Mouse (Mus musculus) forebrain, embryonic 14.5 days (tissue): ENCODE data around the gene Gpr158. TPM values are rescaled to one million over a fixed set of nuclear protein-coding genes. Genes with fewer than 3 reads are reported as not detected.

ENCODE experiments used
- ATAC-seq: fragments of 200-750 bp; cut with Nextera tagmentation; 2 replicates; pipeline ENCODE4 v1.8.0; 2017; ENCODE audit warnings: mild to moderate bottlenecking, moderate library complexity
- DNase-seq: peaks from one replicate; pipeline ENCODE4 v3.0.0-alpha.2; 2015; ENCODE audit warnings: low spot score
- H3K27ac ChIP-seq: fragments of 300-500 bp; sonication (generic); 2 replicates; pipeline ENCODE4 v1.5.1; 2014; ENCODE audit warnings: low read depth, mild to moderate bottlenecking, control low read depth, low read length, moderate library complexity
- H3K27me3 ChIP-seq: fragments of 300-500 bp; sonication (generic); replicated peaks from 2 replicates; pipeline ENCODE4 v1.6.1; 2014; ENCODE audit warnings: low read length, control low read depth, mixed read lengths; ENCODE audit not compliant: control insufficient read depth, insufficient read depth
- H3K36me3 ChIP-seq: fragments of 300-500 bp; sonication (generic); 2 replicates; pipeline ENCODE4 v1.6.1; 2014; ENCODE audit warnings: low read length, control low read depth; ENCODE audit not compliant: control insufficient read depth, insufficient read depth
- H3K4me1 ChIP-seq: fragments of 300-500 bp; sonication (generic); 2 replicates; pipeline ENCODE4 v1.6.1; 2014; ENCODE audit warnings: antibody characterized with exemption, low read length, control low read depth; ENCODE audit not compliant: control insufficient read depth, insufficient read depth
- H3K4me2 ChIP-seq: fragments of 300-500 bp; sonication (generic); 2 replicates; pipeline ENCODE4 v1.6.1; 2014; ENCODE audit warnings: mild to moderate bottlenecking, control low read depth, low read length
- H3K4me3 ChIP-seq: fragments of 300-500 bp; sonication (generic); 2 replicates; pipeline ENCODE4 v1.5.1; 2014; ENCODE audit warnings: low read depth, low read length, control low read depth
- H3K9ac ChIP-seq: fragments of 300-500 bp; sonication (generic); 2 replicates; pipeline ENCODE4 v1.6.1; 2014; ENCODE audit warnings: mild to moderate bottlenecking, low read length, control low read depth, moderate library complexity
- H3K9me3 ChIP-seq: fragments of 300-500 bp; sonication (generic); replicated peaks from 2 replicates; pipeline ENCODE4 v1.6.1; 2016; ENCODE audit warnings: low read length, control low read depth, mixed read lengths; ENCODE audit not compliant: control insufficient read depth
- WGBS: fragments of 180-500 bp; shearing (Covaris S2); extraction: QIAGEN DNeasy Blood & Tissue Kit; methylation state at CpG from one replicate; pipeline ENCODE4 v1.1.7; 2014; 5-methylcytosine and 5-hydroxymethylcytosine counted together
- polyA plus RNA-seq: library from polyadenylated mRNA; unstranded; fragments of >200 nt; fragmentation: Nextera tagmentation; extraction: Ambion mirVana; gene quantifications from 2 replicates; pipeline ENCODE4 v1.2.1, GENCODE M21; 2014

Gpr158 gene
- 1.1 and 1.8 TPM in 2 replicates for polyA plus RNA-seq

DNA sequence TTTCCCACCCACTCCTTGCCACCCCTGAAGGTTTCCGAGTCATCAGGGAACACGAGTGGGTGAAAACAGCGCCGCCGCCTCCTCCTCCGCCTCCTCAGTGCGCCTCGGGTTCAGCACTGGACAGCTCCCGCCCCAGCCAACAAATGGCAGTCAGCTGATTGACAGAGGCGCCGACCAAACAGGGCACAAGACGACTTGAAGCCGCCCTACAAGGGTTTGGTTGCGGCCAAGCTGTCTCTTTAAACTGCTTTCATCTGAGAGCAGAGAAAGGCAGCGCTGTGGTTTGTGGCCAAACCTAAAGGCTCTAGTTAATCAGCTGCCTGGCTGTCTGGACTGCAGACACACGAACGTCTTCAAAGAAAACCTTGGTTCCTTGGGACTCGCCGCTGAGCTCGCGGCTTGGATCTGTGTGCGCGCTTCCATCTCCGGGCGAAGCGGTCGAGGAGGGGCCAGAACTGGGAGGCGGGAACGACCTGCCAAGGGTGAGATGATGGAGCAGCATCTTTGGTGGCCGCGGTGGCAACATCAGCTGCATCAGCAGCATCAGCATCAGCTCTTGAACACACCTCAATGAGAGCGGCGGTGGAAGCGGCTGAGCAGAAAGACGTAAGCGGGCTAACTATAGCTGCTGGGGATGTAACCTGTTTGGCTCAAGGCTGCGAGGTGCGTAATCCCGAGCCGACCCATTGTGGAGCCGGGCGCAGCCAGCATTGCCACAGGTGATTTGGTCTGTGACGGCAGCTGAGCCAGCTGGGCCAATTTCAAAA lies at the start of gene Gpr158:
Gene Gpr158 (plus strand): TSS at position 198 of the 767 bp plus-strand sequence.
- peak within 1 kb of the TSS; percentile 63 for H3K9ac ChIP-seq
- peak within 1 kb of the TSS; percentile 61 for H3K4me3 ChIP-seq
- ATAC-seq (peak; percentile 98), DNase-seq (peak; percentile 95)
- 1% methylated on average over 43 of the region's 43 CpGs for WGBS
- peak within 1 kb of the TSS; percentile 24; the same call in 1 of the 2 replicates for H3K27ac ChIP-seq
- H3K9me3 ChIP-seq: no peaks in the 10 kb centered on the region
- no peaks in the 10 kb centered on the region for H3K36me3 ChIP-seq
- H3K27me3 ChIP-seq: peaks cover 21% of the 10 kb centered on the region
- 0 out of 2 replicates have a peak, but pooled peaks cover 2% of the 10 kb centered on the region for H3K4me1 ChIP-seq
- peak within 1 kb of the TSS; percentile 81 for H3K4me2 ChIP-seq

DNA sequence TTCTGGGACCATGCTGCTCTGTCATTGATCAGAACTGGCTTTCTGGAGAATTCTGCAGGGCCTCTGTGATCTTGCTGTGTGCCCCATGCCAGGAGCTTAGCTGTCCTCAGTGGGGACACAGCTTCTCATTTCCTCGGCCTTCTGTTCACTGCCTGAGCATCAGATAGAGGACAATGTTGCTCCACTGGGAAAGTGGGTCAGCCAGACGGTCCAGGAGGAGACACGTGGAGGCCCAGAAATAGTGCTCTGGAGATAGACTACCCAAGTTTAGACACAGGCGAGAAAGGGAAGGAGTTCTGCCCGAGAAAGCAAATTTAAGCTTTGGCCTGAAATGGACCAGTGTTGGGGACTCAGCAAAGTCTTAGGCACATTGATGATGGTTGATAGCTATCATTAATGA lies 23.5 kb upstream of the Gpr158 start:
- WGBS: 81% methylated on average over 5 of the region's 5 CpGs
- Histone ChIP-seq H3K27me3 (no peaks in the 10 kb centered on the region), H3K36me3 (no peaks in the 10 kb centered on the region), H3K9me3 (no peaks in the 10 kb centered on the region), H3K9ac (no peak overlapping the region), H3K4me2 (no peak overlapping the region), H3K4me3 (no peak overlapping the region), H3K27ac (no peak overlapping the region), H3K4me1 (no peaks in the 10 kb centered on the region)
- DNase-seq: no peak
- ATAC-seq: no peak

DNA sequence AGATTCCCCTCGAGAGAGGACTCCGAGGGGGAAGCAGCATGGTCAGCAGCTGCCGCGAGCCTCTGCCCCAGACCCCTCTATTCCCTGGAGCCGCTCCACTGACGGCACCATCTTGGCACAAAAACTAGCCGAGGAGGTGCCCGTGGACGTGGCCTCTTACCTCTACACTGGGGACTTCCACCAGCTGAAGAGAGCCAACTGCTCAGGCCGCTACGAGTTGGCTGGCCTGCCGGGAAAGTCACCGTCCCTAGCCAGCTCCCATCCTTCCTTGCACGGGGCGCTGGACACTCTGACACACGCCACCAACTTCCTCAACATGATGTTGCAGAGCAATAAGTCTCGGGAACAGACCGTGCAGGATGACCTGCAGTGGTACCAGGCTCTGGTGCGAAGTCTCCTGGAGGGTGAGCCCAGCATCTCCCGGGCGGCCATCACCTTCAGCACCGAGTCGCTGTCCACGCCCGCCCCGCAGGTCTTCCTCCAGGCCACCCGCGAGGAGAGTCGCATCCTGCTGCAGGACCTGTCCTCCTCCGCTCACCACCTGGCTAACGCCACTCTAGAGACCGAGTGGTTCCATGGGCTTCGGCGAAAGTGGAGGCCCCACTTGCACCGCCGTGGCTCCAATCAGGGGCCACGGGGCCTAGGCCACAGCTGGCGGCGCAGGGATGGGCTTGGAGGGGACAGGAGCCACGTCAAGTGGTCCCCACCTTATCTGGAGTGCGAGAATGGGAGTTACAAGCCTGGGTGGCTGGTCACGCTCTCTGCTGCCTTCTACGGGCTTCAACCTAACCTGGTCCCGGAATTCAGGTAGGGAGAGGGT lies 1.2 kb downstream of the Gpr158 start:
- ATAC-seq: no peak; the same call in 1 of the 2 replicates
- peak overlapping the region; percentile 63 for H3K9ac ChIP-seq
- DNase-seq: peak; percentile 5
- peak overlapping the region; percentile 81 for H3K4me2 ChIP-seq
- no peak overlapping the region for H3K27ac ChIP-seq
- no peaks in the 10 kb centered on the region for H3K9me3 ChIP-seq
- WGBS: 10% methylated on average over 44 of the region's 44 CpGs
- H3K4me3 ChIP-seq: peak overlapping the region; percentile 61
- H3K4me1 ChIP-seq: 0 out of 2 replicates have a peak, but pooled peaks cover 2% of the 10 kb centered on the region
- peaks cover 21% of the 10 kb centered on the region for H3K27me3 ChIP-seq
- H3K36me3 ChIP-seq: no peaks in the 10 kb centered on the region

DNA sequence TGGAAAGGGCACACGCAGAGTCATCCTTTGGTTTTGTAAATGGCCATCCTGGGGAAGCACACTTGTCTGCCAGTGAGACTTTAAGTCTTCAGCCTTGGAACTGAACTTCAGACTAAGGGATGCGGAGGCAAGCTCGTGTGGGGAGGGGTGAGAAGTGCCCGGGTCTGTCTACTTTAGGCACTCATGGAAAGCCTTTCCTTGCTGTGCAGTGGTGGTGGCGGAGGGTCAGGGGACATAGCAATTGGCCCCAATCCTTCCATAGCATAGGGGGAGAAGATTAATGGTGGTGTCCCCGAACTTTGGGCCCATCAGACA lies 1.8 kb downstream of the Gpr158 start:
- WGBS: 53% methylated on average over 6 of the region's 6 CpGs
- no peak for DNase-seq
- ATAC-seq: no peak

DNA sequence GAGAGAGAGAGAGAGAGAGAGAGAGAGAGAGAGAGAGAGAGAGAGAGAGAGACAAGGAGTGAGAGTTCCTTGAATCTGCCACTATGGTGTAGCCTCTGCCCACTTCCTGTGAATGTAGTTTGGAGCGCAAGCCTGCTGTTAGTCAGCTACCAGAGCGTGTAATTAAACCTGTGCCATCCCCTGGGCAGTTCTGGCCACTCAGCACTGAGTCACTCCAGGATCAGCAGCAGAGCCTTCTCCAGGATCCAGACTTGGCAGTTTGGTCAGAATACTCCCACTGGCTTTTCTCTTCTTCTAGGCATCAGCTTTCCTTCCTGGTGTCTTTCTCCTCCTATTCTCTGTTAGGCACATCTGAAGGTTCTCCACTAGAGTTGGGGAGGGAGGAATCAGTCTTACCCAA lies 2.2 kb downstream of the Gpr158 start:
- H3K27me3 ChIP-seq: peaks cover 21% of the 10 kb centered on the region
- ATAC-seq: no peak
- H3K4me2 ChIP-seq: 0 out of 2 replicates have a peak overlapping the region, but pooled peaks have one; percentile 3
- no peaks in the 10 kb centered on the region for H3K36me3 ChIP-seq
- no peak overlapping the region for H3K4me3 ChIP-seq
- no peak for DNase-seq
- H3K9ac ChIP-seq: no peak overlapping the region
- H3K9me3 ChIP-seq: no peaks in the 10 kb centered on the region
- no peak overlapping the region for H3K27ac ChIP-seq
- 57% methylated on average over 2 of the region's 2 CpGs for WGBS
- 0 out of 2 replicates have a peak, but pooled peaks cover 2% of the 10 kb centered on the region for H3K4me1 ChIP-seq

More for the DNA sequence above, 1.8 kb downstream of the Gpr158 start:
- Histone ChIP-seq H3K4me1 (0 out of 2 replicates have a peak, but pooled peaks cover 2% of the 10 kb centered on the region), H3K36me3 (no peaks in the 10 kb centered on the region), H3K4me2 (peak overlapping the region; percentile 81), H3K27me3 (peaks cover 21% of the 10 kb centered on the region), H3K4me3 (peak overlapping the region; percentile 61), H3K27ac (no peak overlapping the region), H3K9ac (peak overlapping the region; percentile 63), H3K9me3 (no peaks in the 10 kb centered on the region)

DNA sequence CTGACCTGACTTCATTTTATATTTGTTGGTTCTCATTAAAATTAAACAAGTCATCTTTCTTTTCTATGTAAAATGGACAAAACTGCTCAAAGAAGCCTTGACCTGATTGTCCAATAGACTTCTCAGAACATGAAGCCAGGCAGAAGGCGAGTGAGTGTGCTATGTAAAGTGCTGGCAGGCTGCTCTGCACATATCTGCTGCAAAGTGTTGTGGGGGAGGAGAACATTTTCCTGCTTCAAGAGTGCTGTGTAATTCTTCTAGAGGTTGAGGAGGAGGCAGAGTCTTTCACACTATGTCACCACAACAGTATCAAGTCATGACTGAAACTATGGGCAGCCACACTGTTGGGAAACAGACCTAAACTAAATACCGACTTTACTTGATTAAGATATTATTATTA lies 12.2 kb downstream of the Gpr158 start:
- Histone ChIP-seq H3K4me2 (no peak overlapping the region), H3K27ac (no peak overlapping the region), H3K4me1 (no peaks in the 10 kb centered on the region), H3K36me3 (no peaks in the 10 kb centered on the region), H3K9me3 (no peaks in the 10 kb centered on the region), H3K9ac (no peak overlapping the region), H3K4me3 (no peak overlapping the region), H3K27me3 (no peaks in the 10 kb centered on the region)
- no peak for DNase-seq
- WGBS: 75% methylated on average over 2 of the region's 2 CpGs
- ATAC-seq: no peak

DNA sequence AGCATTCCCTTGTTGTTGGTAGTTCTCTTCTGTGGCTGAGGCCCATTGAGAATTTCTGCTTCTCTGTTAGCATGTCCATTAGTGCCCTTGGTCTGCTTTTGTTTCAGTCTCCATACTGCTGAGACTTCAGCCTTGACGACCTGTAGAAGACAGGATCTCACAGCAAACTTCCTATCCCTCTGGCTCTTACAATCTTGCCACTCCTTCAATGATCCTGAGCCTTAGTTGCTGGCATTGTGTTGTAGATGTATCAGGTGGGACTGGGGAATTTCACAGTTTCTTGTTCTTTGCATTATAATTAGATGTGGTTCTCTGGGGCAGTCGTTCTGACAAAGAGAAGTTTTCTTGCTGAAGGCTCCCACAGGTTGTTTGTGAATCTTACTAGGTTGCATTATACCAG lies 25.4 kb downstream of the Gpr158 start:
- DNase-seq (no peak), ATAC-seq (no peak)
- H3K4me3 ChIP-seq: no peak overlapping the region
- 5% methylated on average over 2 of the region's 2 CpGs for WGBS
- H3K27me3 ChIP-seq: no peaks in the 10 kb centered on the region
- H3K4me1 ChIP-seq: no peaks in the 10 kb centered on the region
- no peak overlapping the region for H3K4me2 ChIP-seq
- no peaks in the 10 kb centered on the region for H3K36me3 ChIP-seq
- no peak overlapping the region for H3K27ac ChIP-seq
- H3K9ac ChIP-seq: no peak overlapping the region
- no peaks in the 10 kb centered on the region for H3K9me3 ChIP-seq

DNA sequence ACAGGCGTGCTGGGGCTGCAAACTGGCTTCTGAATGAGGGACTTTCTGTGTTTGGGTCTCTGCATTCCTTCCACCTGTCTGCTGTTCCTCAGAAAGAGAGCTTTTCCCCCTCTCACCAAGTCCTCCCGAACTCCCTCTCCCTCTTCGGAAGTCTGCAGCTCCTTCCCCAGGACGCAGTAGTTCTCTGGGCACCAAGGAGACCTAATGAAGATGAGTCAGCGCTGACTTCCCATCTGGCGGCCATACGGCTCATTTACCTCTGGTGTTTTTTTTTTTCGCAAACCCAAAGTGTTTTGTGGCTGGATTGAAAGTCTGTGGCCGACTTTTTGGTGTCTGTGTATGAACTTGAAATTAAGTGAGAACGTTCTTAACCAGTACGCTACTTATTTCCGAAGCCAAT lies 30.0 kb downstream of the Gpr158 start:
- Histone ChIP-seq H3K27ac (no peak overlapping the region), H3K4me1 (no peaks in the 10 kb centered on the region), H3K4me3 (no peak overlapping the region), H3K9ac (no peak overlapping the region), H3K9me3 (no peaks in the 10 kb centered on the region), H3K4me2 (no peak overlapping the region), H3K36me3 (no peaks in the 10 kb centered on the region), H3K27me3 (no peaks in the 10 kb centered on the region)
- 92% methylated on average over 12 of the region's 12 CpGs for WGBS
- DNase-seq: no peak
- ATAC-seq: no peak
